Mouse (Mus musculus): ENCODE data around the gene Arhgap10. TPM values are rescaled to one million over a fixed set of nuclear protein-coding genes. Genes with fewer than 3 reads are reported as not detected.
"Not testable (repeated sequence)": the region's sequence is repeated elsewhere in the genome, so short reads cannot be mapped to it uniquely, and the experiment has no call there.

Arhgap10 gene
- total RNA-seq, 2 experiments from 2014 or later = 15.8 to 20.1 TPM

DNA sequence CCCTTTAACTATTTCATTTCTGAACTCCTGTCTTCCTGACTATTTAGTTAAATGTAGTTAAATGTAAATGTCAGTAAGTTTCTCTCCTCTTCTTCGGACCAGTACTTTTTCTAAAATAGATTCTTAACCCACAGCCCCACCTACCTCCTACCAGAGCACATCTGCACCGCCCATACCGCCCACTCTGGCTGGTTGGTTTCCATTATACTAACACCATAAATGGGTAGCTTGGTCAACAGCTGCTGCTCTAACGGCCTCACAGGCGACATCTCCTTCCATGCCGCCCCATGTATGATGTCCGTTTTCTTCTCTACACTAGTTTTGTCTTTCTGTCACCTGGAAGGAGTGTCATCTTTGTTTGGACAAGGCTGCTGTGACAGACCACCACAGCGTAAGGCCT is 189.3 kb downstream of the Arhgap10 start:
- no peak for DNase-seq (ENCODE audit: low spot score in 2 of 2)
- intact Hi-C loops (cut with DNase I) = no loop called here

DNA sequence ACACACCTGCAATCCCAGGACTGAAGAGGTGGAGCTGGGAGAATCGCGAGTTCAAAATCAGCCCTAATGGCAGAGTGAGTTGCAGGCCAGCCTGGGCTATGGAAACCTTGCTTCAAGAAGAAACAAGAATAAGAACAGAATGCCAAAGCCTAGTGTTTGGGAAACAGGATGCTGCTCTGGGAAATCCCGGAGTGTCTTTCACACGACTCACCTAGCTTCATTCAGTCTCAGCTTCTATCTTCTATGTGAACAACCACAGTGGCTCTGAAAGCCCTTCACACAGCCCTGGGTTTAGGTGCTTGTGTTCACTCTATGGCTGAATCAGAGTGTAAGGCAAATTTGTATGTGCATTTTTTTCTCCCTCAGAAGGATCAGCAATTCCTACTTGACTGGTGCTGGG is 190.4 kb downstream of the Arhgap10 start:
- intact Hi-C loops (cut with DNase I) = no loop called here
- DNase-seq (ENCODE audit: low spot score in 2 of 2) = no peak

DNA sequence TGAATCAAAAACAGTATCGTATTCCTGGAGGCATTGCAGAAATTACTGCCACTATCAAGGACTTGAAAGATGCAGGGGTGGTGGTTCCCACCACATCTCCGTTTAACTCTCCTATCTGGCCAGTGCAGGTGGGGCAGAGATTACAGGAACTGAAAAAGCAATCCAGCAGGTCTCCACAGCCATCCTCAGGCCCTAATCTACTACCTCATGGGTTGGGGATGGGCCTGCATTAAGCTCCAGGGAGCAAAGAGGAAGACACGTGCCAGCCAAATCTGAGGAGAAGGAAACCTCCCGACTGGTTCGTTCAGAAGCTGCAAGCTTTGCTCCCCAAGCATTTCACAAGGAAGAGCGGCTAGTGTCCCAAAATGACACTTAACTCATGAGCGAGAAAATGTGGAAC is 195.0 kb downstream of the Arhgap10 start:
- intact Hi-C loops (cut with DNase I) = not testable (repeated sequence)

DNA sequence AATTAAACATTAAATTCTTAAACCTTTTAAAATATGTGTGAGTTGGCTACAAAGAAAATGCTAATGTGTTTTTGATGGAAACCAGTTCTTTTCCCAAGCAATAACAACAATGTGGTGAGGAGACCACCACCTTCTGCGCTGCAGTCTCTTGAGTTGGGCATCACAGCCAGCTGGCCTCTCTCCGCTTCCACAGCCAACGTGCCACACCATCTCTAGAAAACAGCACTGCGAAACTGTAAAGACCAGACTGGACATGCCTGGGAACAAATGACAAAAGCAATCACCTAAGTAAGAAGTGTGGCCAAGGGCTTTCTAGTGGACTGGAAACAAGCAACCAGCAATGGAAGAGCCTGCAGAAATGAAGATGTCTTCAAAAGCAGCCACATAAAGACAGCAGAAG is 195.9 kb downstream of the Arhgap10 start:
- DNase-seq (ENCODE audit: low spot score in 2 of 2) = no peak
- intact Hi-C loops (cut with DNase I) = no loop called here

More for the DNA sequence above, 195.0 kb downstream of the Arhgap10 start:
- DNase-seq (ENCODE audit: low spot score in 2 of 2) = not testable (repeated sequence)

DNA sequence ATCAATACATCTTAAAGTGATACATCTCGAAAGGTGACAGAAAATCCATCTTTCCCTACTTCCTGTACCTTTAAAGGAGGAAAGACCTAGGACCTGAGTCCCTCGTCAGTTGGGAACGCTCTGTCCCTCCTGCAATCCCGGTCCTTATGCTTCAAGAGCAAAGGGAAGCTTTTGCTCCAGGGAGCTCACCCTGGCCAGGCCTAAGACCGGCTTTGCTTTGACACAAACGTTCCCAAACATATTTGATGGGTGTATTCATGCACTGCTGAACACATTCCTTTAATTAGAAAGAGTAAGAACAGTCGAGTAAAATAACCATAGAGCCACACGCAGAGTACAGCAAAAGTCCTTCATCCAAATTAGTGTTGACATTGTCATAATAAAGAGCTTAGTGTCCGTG is 199.2 kb downstream of the Arhgap10 start:
- intact Hi-C loops (cut with DNase I) = loop anchor here (10.0 kb wide), 1 partner anchor 424 kb away; the partner anchor contains the start of gene Nr3c2
- no peak for DNase-seq (ENCODE audit: low spot score in 2 of 2)

DNA sequence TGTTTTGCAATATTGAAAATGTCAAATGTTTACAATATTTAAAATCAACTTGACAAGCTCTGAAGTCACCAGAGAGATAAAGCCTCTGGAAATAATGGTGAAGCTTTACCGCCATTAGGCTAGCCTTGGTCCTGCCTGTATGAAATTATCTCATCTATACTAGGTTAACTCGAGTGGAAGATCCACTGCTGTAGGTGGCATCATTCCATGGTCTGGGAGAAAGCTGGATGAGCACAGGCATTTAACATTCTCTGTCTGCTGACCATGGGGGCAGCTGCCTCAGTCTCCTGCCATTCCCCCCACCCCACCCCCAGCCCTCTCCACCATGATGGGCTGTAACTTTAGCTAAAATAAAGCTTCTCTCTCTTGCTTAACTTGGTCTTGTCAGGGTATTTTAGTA is 200.0 kb downstream of the Arhgap10 start:
- intact Hi-C loops (cut with DNase I) = loop anchor here (10.0 kb wide), 1 partner anchor 423 kb away; the partner anchor contains the start of gene Nr3c2
- DNase-seq (ENCODE audit: low spot score in 2 of 2) = no peak

DNA sequence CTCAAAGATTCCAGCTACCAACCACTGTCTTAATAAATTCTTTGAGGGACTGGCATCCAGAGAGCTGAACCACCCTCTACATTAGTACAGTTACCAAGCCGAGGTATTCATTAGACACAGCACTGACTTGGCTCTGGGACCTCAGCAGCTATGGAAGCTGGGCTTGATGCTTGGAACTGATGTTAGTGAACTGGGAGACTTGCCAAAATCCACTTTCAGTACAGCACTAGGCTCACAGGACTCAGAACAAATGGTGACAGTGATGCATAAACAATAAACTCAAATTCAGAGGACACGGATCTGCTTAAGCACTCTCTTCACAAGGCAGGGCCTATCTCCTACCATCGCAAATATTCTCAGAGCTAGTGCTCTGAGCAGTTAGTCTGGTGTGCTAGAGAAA is 204.8 kb downstream of the Arhgap10 start:
- no peak for DNase-seq (ENCODE audit: low spot score in 2 of 2)
- intact Hi-C loops (cut with DNase I) = loop anchor here (10.0 kb wide), 1 partner anchor 418 kb away; the partner anchor contains the start of gene Nr3c2

DNA sequence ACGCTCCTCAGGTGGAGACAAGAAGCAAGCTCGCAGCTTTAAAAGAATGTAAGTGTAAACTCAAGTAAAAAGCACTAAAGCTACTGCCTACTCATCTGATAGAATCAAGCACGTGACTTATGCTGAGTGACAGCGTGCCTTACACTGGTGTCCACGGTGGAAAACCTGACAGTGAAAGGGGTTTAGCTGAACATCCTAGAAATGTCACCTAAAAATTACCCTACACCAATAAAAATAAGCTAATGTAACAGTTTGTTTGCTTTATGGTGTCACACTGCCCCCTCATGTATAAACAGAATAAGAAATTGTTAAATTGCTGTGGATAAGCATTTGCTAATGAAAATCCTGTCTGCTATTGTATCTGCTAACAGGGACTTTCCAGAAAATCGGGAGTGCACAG is 206.0 kb downstream of the Arhgap10 start:
- intact Hi-C loops (cut with DNase I) = loop anchor here (10.0 kb wide), 1 partner anchor 417 kb away; the partner anchor contains the start of gene Nr3c2
- DNase-seq (ENCODE audit: low spot score in 2 of 2) = no peak

DNA sequence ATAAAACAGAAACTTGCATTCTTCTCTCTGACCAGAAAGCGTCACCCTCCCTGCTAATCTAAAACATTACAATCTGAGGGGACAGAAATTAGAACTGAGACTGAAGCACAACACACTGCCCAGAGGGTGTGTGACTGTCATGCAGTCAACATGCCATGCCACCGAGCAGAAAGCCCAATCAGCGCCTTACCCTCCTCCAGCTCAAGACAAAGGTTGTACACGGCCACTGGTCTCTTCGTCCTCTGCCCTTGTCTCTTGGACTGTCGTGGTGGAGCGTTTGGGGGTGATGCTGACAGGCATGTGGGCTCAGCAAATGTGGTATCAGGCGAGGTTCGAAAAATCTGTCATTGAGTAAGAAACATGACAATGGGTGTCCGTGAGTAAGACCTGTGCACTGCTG is 207.2 kb downstream of the Arhgap10 start:
- no peak for DNase-seq (ENCODE audit: low spot score in 2 of 2)
- intact Hi-C loops (cut with DNase I) = loop anchor here (10.0 kb wide), 1 partner anchor 416 kb away; the partner anchor contains the start of gene Nr3c2

DNA sequence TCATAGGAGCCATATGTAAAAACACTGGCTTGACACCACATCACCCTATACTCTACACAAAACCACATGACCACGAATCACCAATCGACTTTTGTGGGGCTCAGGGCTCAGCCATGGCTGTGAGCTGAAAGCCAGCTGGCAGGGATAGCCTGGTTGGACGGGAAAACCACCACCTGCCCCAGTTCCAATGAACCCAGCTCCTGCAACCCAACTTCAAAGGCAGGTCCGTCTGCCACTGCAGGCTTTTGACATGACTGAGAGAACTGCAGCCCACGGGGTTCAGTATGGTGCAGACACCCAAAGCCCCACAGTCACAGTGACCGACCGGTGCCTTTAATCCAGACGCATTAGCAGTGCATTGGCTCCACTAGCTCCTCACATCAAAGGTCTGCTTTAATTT is 207.7 kb downstream of the Arhgap10 start:
- no peak for DNase-seq (ENCODE audit: low spot score in 2 of 2)
- intact Hi-C loops (cut with DNase I) = loop anchor here (10.0 kb wide), 1 partner anchor 415 kb away; the partner anchor contains the start of gene Nr3c2

DNA sequence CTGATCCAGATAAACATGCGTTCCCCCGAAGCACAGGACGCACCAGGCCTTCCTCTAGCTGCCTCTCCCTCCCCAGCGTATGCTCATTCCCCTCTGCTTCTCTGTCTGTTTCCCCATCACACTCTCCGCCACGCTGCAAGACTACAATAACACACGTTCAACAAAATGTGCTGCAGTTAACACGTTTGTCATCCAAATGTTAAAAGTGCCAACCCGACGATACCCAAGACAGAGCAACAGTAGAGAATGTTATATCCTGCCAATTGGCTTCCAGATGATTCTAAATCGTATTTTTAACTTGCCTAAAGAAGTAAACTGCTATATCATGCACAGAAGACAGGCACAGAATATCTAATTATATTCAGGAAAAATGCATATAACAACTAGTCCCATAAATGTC is 223.2 kb downstream of the Arhgap10 start:
- peak; percentile 30 to 45 for DNase-seq (ENCODE audit: low spot score in 2 of 2)
- intact Hi-C loops (cut with DNase I) = no loop called here

DNA sequence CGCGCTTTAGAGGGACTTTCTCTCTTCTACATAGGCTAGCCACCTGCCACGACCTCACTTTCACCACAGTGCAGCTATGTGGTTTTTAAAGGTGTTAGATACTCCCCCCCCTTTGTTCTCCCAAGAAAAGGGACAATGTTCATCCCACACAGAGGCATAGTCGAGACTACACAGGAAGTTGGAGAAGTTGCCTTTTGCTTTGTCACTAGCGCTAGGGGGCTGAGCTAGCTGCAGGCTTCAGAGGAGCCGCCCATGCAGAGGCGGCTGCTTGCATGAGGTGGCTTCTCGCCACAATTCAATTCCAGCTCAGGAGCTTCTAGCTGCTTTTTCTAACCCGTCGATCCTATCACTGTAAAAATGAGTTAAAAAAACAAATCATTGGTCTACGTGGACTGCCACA is 225.1 kb downstream of the Arhgap10 start:
- DNase-seq (ENCODE audit: low spot score in 2 of 2) = peak; percentile 47 to 50
- intact Hi-C loops (cut with DNase I) = no loop called here

DNA sequence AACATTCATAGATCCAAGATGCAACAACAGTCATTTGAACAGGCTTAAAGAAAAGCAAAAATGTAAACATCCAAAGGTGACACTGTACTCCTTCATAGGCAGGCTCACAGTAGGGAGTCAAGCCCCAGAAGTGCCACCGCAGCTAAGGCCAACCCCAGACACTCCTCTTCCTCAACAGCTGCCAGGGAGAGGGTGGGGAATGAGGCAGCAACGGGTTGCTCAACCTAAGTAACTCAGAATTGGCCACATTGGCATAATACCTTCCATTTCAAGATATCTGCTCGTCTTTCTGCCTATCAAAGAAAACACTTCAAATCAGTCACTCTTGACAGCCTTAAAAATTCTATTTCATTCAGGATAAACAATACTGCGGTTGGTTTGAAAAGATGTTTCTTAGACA is 225.6 kb downstream of the Arhgap10 start:
- intact Hi-C loops (cut with DNase I) = no loop called here
- no peak for DNase-seq (ENCODE audit: low spot score in 2 of 2)

DNA sequence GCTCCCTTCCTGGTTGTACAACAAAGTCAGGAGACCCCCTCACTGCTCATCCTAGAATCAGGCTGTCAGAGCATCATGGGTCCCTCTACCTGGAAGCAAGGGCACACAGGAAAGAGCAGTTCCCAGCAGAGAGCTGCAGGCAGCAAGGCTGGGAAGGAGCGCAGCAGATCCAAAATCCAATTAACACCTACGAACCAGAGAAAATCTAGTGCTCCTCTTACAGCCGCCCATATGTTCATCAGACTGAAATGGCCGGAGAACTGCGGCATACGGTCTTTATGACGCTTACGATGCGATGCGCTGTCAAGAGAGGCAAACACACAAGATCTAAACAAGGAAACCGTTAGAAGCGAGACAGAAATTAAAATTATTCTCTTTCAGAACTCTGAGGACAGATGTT is 229.3 kb downstream of the Arhgap10 start:
- intact Hi-C loops (cut with DNase I) = no loop called here
- no peak for DNase-seq (ENCODE audit: low spot score in 2 of 2)

DNA sequence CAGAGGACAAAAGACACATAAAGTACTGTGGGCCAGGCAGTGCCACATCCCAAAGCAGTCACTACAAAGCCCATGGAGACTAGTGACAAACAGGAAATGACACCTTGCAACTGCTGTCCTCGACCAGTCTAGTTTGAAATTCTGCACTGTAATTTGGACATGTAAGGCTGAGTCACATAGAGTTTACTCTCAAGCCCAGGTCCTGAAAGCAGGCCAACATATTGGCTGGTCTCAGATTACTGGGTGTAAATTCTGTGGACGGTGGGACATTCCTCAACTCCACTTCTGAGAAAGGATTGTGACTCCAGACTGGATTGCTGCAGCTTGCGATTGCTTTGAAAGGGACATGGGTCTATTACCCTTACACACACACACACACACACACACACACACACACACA is 229.7 kb downstream of the Arhgap10 start:
- intact Hi-C loops (cut with DNase I) = no loop called here
- no peak for DNase-seq (ENCODE audit: low spot score in 2 of 2)

DNA sequence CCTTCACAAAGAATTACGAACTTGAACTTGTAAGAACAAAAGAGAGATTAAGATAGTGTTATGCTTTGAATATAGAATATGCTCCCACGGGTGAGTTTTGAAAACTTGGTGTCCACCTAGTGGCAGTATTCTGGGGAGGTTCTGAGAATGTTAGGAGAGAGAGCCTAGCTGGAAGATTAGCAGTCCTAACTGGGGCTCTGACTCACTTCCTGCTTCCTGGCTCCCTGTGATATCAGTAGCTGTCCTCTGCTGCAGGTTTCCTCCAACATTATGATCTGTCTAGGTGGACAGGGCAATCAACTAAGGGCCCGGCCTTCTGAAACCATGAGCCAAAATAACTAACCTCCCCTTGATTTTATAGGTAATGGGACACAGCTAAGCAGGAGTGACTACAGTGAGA is 233.3 kb downstream of the Arhgap10 start:
- intact Hi-C loops (cut with DNase I) = no loop called here

DNA sequence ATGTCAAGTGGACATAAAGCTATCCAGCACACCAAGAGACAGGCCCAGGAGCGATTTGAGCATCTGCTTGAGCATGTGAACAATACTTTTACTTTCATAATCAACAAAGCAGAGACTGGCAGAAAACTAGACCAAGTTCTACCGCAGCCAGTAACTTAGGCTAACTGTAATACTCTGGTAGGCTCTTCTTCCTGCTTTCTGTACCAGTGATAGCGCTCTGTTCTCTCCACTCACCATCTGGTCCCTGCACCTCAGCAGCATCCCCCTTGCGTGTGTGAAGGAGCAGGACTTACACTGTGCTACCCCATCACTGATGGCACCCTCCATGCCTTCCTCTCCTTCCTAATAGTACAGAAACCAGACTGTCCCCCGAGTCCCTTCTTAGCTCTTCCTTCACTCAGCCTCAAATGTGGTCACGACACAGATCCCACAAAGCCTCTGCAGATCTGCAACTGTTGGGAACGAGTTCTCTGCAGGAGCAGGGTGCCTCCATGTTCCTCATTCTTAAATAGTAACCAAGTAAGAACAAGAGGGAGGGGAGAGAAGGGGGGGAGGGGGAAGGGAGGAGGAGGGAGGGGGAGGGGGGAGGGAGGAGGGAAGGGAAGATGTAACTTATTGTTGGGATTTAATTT is 235.0 kb downstream of the Arhgap10 start:
- no peak for DNase-seq (ENCODE audit: low spot score in 2 of 2)
- intact Hi-C loops (cut with DNase I) = no loop called here

More for the DNA sequence above, 233.3 kb downstream of the Arhgap10 start:
- no peak for DNase-seq (ENCODE audit: low spot score in 2 of 2)

DNA sequence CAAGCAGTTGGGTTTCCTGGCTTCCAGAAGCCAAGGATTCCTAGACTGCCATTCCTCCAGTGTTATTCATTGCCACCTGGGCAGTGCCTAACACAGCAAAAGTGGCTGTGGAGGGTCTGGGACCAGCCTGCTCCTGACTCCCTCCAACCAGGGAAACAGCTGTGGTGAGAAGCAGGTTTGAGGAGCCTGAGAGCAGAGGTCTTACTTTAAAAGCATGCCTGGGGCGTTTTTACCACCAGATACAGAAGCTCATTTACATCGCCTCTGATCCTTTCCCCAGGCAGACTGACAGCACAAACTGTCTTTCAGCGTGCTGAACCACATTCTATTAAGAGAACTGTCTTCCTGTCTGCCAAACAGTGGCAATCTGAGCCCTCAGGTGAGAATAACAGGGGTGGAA is 237.8 kb downstream of the Arhgap10 start:
- DNase-seq (ENCODE audit: low spot score in 2 of 2) = no peak
- intact Hi-C loops (cut with DNase I) = no loop called here

DNA sequence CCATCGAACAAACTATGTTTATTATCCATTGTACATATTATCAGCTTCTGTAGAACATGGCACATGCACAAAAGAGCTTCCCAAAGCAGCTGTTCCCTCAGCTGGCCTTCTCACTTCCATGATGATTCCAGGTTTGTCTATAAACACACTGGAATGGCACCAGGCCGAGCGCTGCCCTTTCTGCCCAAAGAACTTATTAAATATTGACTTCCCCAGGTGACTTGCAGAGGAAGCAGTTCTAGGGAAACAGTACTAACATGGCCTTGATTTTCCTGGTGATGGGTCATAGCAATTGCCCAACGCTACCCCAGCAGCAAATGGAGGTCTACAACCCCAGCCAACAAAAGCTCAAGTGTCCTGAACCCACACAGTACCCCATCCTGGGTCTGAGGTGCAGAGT is 239.5 kb downstream of the Arhgap10 start:
- no peak for DNase-seq (ENCODE audit: low spot score in 2 of 2)
- intact Hi-C loops (cut with DNase I) = no loop called here

DNA sequence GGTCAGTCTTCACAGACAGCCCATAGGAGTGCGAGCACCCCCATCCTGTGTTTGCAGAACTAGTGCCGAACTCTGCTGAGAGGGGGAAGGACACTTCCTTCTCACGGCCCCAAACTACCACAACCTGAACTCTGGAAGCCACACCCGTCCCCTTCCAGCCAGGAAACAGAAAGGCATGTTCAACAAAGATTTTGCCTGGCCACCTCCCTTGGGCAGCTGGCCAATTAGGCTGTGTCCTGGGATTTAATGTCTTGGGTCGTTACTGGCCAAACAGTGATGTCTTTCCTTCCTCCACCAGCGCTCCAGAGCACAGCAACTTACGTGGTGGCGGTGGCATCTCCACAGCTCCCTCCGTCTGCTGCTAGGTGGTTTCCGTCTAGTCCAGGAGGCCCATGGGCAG is 240.9 kb downstream of the Arhgap10 start:
- no peak for DNase-seq (ENCODE audit: low spot score in 2 of 2)
- intact Hi-C loops (cut with DNase I) = no loop called here

DNA sequence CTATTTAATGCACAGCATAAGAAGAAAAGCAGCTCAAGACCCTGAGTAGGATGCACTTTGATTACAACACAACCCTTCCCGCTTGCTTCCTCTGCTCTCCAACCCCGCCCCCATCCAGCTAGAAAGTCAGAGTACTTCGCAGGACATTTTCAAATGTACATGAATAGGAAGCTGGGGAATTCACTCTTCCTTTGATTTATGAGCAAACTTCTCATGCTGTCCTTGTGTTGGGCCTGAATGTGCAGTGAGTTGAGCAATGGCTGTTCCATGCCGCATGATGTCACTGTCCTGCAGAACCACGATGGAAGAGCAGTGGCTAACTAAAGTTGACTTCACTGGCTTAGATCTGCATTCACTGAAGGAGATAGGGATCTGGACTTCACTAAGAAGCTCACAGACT is 242.2 kb downstream of the Arhgap10 start:
- intact Hi-C loops (cut with DNase I) = no loop called here
- no peak for DNase-seq (ENCODE audit: low spot score in 2 of 2)

DNA sequence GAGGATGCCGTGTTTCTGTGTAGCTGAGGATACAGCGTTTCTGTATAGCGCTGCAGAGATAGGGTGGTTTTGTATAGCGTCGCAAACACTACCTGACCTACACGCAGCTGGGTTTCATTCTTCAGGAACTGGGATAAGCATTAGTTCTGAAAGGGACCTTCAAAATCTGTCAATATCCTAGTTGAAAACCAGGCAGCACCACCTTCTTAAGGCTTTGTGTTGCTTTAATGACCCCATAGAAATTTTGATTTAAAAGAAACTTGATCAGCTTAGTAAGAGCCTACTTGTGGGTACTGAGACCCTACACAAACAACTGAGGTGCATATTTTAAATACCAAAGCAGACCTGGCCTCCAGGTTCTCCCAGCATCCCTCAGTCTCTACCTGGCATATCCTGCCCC is 245.6 kb downstream of the Arhgap10 start:
- intact Hi-C loops (cut with DNase I) = no loop called here
- no peak for DNase-seq (ENCODE audit: low spot score in 2 of 2)

Measured in left cerebral cortex, postnatal 14 days (tissue).